Mouse (Mus musculus): ENCODE results near the gene Ccr1.

GRCm38 (mm10) chr9:123957911-123958413, 10.5 kb downstream of the Ccr1 start:
- TF ChIP-seq CTCF (IDR thresholded peaks at IDR 0.05; ENCODE audit: extremely low read depth, insufficient read length, insufficient replicate concordance, low read depth, low read length) (no peak), POLR2A (IDR thresholded peaks at IDR 0.05; ENCODE audit: low read depth, low read length) (no peak)
